Mouse (Mus musculus) cerebellum, adult 2 months (tissue): ENCODE measurements around the gene Pknox1. TPM values are rescaled to one million over a fixed set of nuclear protein-coding genes. Genes with fewer than 3 reads are reported as not detected.

Experiments used
- DNase-seq, 2 experiments: peaks; one replicate each; pipeline ENCODE4 v3.0.0; 2021
- H3K27ac ChIP-seq: fragments of 200-500 bp; 2 replicates; pipeline ENCODE4 v1.5.1; 2012; ENCODE audit warnings: low read length, control low read depth, inconsistent platforms; ENCODE audit not compliant: insufficient read depth
- H3K27me3 ChIP-seq: fragments of 200-500 bp; 2 replicates; pipeline ENCODE4 v1.6.1; 2012; ENCODE audit warnings: inconsistent platforms, mild to moderate bottlenecking, low read length, moderate library complexity; ENCODE audit not compliant: control insufficient read depth, insufficient read depth
- H3K4me1 ChIP-seq: fragments of 200-500 bp; 2 replicates; pipeline ENCODE4 v1.6.1; 2011; ENCODE audit warnings: low read length; ENCODE audit not compliant: control insufficient read depth, insufficient read depth
- H3K4me3 ChIP-seq: fragments of 200-500 bp; replicated peaks from 2 replicates; pipeline ENCODE3; 2011; ENCODE audit warnings: mild to moderate bottlenecking, low read depth, low read length, control low read depth; ENCODE audit not compliant: insufficient read depth
- CTCF ChIP-seq: fragments of 200-500 bp; IDR thresholded peaks from 2 replicates; pipeline ENCODE4 v1.5.1; 2011; ENCODE audit warnings: low read depth, mild to moderate bottlenecking, control low read depth, low read length, moderate library complexity, borderline replicate concordance; ENCODE audit not compliant: insufficient read depth
- POLR2A ChIP-seq: fragments of 200-500 bp; IDR thresholded peaks from 2 replicates; pipeline ENCODE4 v1.6.1; 2011; ENCODE audit warnings: low read length, control low read depth, borderline replicate concordance; ENCODE audit not compliant: insufficient read depth
- WGBS: fragments of 180-500 bp; shearing (Covaris S2); methylation state at CpG from one replicate; pipeline ENCODE4 v1.1.7; 2018; 5-methylcytosine and 5-hydroxymethylcytosine counted together
- polyA plus RNA-seq: library from polyadenylated mRNA; depleted of rRNA; stranded (reverse); fragments of >200 nt; gene quantifications from 2 replicates; pipeline ENCODE4 v1.2.3, GENCODE M21; 2012

Gene Pknox1
- polyA plus RNA-seq, 1 experiment = 23.2 TPM

- Histone ChIP-seq H3K4me3 (no peak overlapping the region), H3K27me3 (no peaks in the 10 kb centered on the region), H3K4me1 (peaks cover 28% of the 10 kb centered on the region), H3K27ac (no peak overlapping the region)
- DNase-seq = no peak
- TF ChIP-seq CTCF = no peak
- TF ChIP-seq POLR2A = no peak
- 85% methylated on average over 5 of the region's 5 CpGs for WGBS
Observed at GRCm38 (mm10) chr17:31571689-31572088, 7.2 kb downstream of the Pknox1 start.

GRCm38 (mm10) chr17:31574662-31575061 lies 10.1 kb downstream of the Pknox1 start:
- Histone ChIP-seq H3K4me3 (no peak overlapping the region), H3K27me3 (no peaks in the 10 kb centered on the region), H3K27ac (no peak overlapping the region), H3K4me1 (peaks cover 30% of the 10 kb centered on the region)
- no peak for DNase-seq
- 91% methylated on average over 7 of the region's 7 CpGs for WGBS
- TF ChIP-seq CTCF (no peak), POLR2A (no peak)

- Histone ChIP-seq H3K4me3 (no peak overlapping the region), H3K27me3 (no peaks in the 10 kb centered on the region), H3K4me1 (peaks cover 42% of the 10 kb centered on the region), H3K27ac (peak overlapping the region; percentile 47)
- TF ChIP-seq CTCF (no peak), POLR2A (no peak)
- WGBS = 13% methylated on average over 10 of the region's 10 CpGs
- DNase-seq = peak; percentile 78 to 92
Observed at GRCm38 (mm10) chr17:31576394-31577175, 12.1 kb downstream of the Pknox1 start.

- Histone ChIP-seq H3K27me3 (no peaks in the 10 kb centered on the region), H3K4me3 (no peak overlapping the region), H3K27ac (no peak overlapping the region), H3K4me1 (peaks cover 53% of the 10 kb centered on the region)
- no peak for TF ChIP-seq CTCF
- TF ChIP-seq POLR2A = no peak
- peak in 1 of 2 experiments; percentile 34 for DNase-seq
- WGBS = 29% methylated on average over 3 of the region's 3 CpGs
Observed at GRCm38 (mm10) chr17:31580344-31580743, 15.8 kb downstream of the Pknox1 start.

- peaks cover 35% of the 10 kb centered on the region for H3K4me1 ChIP-seq
- no peak overlapping the region for H3K4me3 ChIP-seq
- TF ChIP-seq POLR2A (no peak), CTCF (no peak)
- DNase-seq = no peak
- 93% methylated on average over 3 of the region's 3 CpGs for WGBS
- H3K27ac ChIP-seq = no peak overlapping the region
- H3K27me3 ChIP-seq = no peaks in the 10 kb centered on the region
Observed at GRCm38 (mm10) chr17:31583185-31583584, 18.7 kb downstream of the Pknox1 start.

- Histone ChIP-seq H3K4me3 (no peak overlapping the region), H3K27me3 (no peaks in the 10 kb centered on the region), H3K4me1 (peaks cover 32% of the 10 kb centered on the region), H3K27ac (no peak overlapping the region)
- 91% methylated on average over 6 of the region's 6 CpGs for WGBS
- no peak for DNase-seq
- TF ChIP-seq POLR2A = no peak
- no peak for TF ChIP-seq CTCF
Observed at GRCm38 (mm10) chr17:31583781-31584180, 19.2 kb downstream of the Pknox1 start.

- peaks cover 6% of the 10 kb centered on the region; the same call in 1 of the 2 replicates for H3K4me1 ChIP-seq
- no peak for TF ChIP-seq CTCF
- no peak for TF ChIP-seq POLR2A
- no peak for DNase-seq
- H3K27ac ChIP-seq = no peak overlapping the region
- H3K27me3 ChIP-seq = no peaks in the 10 kb centered on the region
- 79% methylated on average over 7 of the region's 7 CpGs for WGBS
- H3K4me3 ChIP-seq = no peak overlapping the region
Observed at GRCm38 (mm10) chr17:31588115-31588514, 23.6 kb downstream of the Pknox1 start.

GRCm38 (mm10) chr17:31588726-31589125 lies 24.2 kb downstream of the Pknox1 start:
- no peak overlapping the region for H3K4me3 ChIP-seq
- TF ChIP-seq CTCF = no peak
- no peak for TF ChIP-seq POLR2A

More at GRCm38 (mm10) chr17:31588726-31589125, 24.2 kb downstream of the Pknox1 start:
- Histone ChIP-seq H3K27me3 (no peaks in the 10 kb centered on the region), H3K27ac (no peak overlapping the region), H3K4me1 (no peaks in the 10 kb centered on the region; the same call in 1 of the 2 replicates)
- WGBS = 93% methylated on average over 4 of the region's 4 CpGs
- DNase-seq = no peak
